Mouse (Mus musculus): ENCODE data around the gene Gm6034.
A peak's percentile ranks its signal among the peaks of the same experiment; 100 is the strongest.
"Not testable (repeated sequence)": the region's sequence is repeated elsewhere in the genome, so short reads cannot be mapped to it uniquely, and the experiment has no call there.

Gm6034 gene

GRCm38 (mm10) chr17:36042610-36043169, at the start of gene Gm6034, which contains the start of gene H2-T22:
Gene Gm6034, plus strand, starts transcription at chr17:36042961.
Gene H2-T22, minus strand, starts transcription at chr17:36042747.
- DNase-seq = peak; percentile 91

GRCm38 (mm10) chr17:35993675-35994074, 49.1 kb upstream of the Gm6034 start:
- DNase-seq = peak; percentile 62

GRCm38 (mm10) chr17:35994175-35994878, 48.4 kb upstream of the Gm6034 start:
- peak; percentile 78 for DNase-seq

- DNase-seq = no peak
These were observed 47.9 kb upstream of the Gm6034 start for GRCm38 (mm10) chr17:35994879-35995240.

- DNase-seq = peak; percentile 93
These were observed 45.8 kb upstream of the Gm6034 start for GRCm38 (mm10) chr17:35996949-35997348.

- DNase-seq = no peak
These were observed 44.8 kb upstream of the Gm6034 start for GRCm38 (mm10) chr17:35997713-35998510.

- no peak for DNase-seq
These were observed 44.0 kb upstream of the Gm6034 start for GRCm38 (mm10) chr17:35998545-35999305.

- DNase-seq = no peak
These were observed 43.4 kb upstream of the Gm6034 start for GRCm38 (mm10) chr17:35999356-35999755.

GRCm38 (mm10) chr17:36000349-36000748, 42.4 kb upstream of the Gm6034 start:
- no peak for DNase-seq

- DNase-seq = no peak
These were observed 41.5 kb upstream of the Gm6034 start for GRCm38 (mm10) chr17:36001121-36001897.

- no peak for DNase-seq
These were observed 40.8 kb upstream of the Gm6034 start for GRCm38 (mm10) chr17:36001966-36002365.

GRCm38 (mm10) chr17:36003331-36003730, 39.4 kb upstream of the Gm6034 start:
- no peak for DNase-seq

- not testable (repeated sequence) for DNase-seq
These were observed 38.4 kb upstream of the Gm6034 start for GRCm38 (mm10) chr17:36004409-36004808.

GRCm38 (mm10) chr17:36014977-36015376, 27.8 kb upstream of the Gm6034 start:
- no peak for DNase-seq

- DNase-seq = no peak
These were observed 25.7 kb upstream of the Gm6034 start for GRCm38 (mm10) chr17:36017046-36017445.

GRCm38 (mm10) chr17:36018979-36019378, 23.8 kb upstream of the Gm6034 start:
- no peak for DNase-seq

- DNase-seq = no peak
These were observed 23.2 kb upstream of the Gm6034 start for GRCm38 (mm10) chr17:36019519-36019918.

GRCm38 (mm10) chr17:36020191-36021073, 22.3 kb upstream of the Gm6034 start, which contains the start of gene H2-T24:
Gene H2-T24, minus strand, starts transcription at chr17:36020560.
- DNase-seq = peak; percentile 70

- no peak for DNase-seq
These were observed 21.5 kb upstream of the Gm6034 start for GRCm38 (mm10) chr17:36021309-36021708.

- no peak for DNase-seq
These were observed 20.7 kb upstream of the Gm6034 start for GRCm38 (mm10) chr17:36022098-36022497.

- DNase-seq = no peak
These were observed 19.8 kb upstream of the Gm6034 start for GRCm38 (mm10) chr17:36022922-36023321.
